Mouse (Mus musculus) CH12F3 (cell line): ENCODE measurements around the gene Prpf31.
"Not testable (repeated sequence)": the region's sequence is repeated elsewhere in the genome, so short reads cannot be mapped to it uniquely, and the experiment has no call there.

Experiments
- in situ Hi-C: fragments of 300-500 bp; cut with MboI; formaldehyde crosslinking; loops from 2 replicates; pipeline ENCODE4 v1.14.3; 2020; ENCODE audit warnings: low sequenced_read_pairs

Prpf31 gene

DNA sequence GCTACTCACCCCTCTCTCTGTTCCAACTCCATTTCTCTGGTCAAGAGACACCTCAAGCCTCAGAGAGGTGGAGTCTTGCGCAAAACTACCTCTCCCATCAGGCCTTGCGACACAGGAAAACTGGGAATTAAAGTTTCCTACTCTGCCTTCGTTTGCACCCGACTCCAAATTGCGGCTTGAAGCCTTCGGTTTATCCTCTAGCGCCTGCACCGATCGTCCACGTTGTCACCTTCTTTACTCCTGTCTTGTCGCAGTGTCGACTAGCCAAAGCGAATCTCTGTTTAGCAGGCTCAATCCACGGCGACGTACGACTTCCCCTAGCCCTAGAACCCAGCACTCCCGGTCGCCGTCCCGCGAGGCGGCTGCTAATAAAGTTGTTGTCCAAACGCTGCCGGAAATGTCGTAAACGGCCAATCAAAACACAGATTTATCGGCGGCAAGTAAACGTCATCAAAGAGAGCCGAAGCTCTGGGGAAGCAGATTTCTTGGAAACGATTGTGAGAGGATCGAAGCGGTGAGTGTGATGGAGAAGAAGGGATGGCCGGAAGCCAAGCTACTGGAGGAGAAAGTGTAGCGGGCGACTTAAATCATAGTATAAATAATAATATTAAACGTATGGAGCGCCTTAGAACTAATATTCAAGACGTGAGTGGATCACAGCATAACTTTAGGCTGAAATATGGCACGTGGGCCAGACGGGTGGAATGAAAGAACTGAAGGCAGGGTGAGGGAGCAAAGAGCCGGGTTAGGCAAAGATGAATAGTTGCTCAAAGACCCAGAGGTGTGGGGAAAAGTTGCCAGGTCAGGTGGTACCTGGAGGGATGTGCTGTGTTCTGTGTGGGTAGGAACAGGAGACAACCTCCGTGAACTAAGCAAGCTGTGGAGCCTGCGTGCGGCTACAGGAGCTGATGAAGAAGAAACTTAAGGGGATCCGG is at the start of gene Prpf31, which contains the start of gene Tfpt:
Gene Prpf31 (plus strand): TSS at position 443 of the 935 bp plus-strand sequence.
Gene Tfpt (minus strand): TSS at position 387 of the 935 bp plus-strand sequence.
- in situ Hi-C loops = no loop called here

DNA sequence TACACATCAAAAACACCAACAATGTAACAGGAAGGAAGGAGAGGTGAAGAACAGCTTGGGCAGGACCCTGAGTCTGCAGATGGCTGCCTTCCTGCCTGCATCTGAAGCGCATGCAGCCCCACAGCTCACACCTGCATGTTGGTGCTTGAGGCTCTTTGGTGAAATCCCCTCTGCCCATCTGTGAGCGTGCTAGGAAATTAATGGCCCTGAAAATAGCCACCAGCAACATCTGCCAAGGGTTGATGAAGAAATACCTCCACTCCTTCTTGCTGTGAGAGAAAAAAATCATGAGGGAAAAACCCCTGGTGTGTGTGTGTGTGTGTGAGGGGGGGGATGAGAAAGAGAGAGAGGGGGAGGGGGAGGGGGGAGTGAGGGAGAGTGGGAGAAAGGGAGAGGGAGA is 49.8 kb upstream of the Prpf31 start:
- in situ Hi-C loops = no loop called here

DNA sequence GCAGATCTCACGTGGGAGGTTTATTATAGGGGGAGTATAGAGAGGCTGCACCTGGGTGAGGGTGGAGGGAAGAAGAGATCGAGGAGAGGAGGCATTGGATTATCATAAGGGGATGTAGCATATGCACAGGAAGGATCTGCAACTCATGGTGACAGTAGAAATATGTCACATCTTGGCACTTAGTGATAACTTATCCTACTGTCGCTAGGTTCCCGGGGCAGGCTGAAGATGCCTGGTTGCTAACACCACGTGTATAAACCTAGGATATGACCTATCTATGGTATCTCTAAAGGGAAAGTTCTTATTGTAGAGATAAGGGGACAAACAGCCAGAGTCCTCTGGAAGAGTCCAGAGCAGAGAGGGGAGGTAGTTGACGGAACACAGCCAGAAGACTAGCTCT is 44.0 kb upstream of the Prpf31 start:
- in situ Hi-C loops = no loop called here

DNA sequence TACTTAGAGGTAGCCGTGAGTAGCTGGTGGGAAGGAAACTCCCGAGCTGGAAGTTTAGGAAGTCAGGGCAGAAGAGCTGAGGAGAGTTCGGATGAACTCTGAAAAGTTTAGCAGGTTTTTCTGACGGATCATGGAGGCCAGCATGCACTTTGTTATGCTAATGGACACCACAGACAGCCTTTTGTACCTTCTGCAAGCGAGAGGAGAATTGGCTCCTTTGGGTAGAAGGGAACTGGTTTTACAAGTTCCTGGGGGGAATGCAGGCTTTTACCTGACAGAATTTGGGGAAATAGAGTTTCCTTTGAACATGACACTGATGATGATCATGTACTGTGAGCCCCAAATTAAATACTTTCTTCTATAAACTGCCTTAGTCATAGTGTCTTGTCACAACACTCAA is 43.5 kb upstream of the Prpf31 start:
- in situ Hi-C loops = no loop called here

DNA sequence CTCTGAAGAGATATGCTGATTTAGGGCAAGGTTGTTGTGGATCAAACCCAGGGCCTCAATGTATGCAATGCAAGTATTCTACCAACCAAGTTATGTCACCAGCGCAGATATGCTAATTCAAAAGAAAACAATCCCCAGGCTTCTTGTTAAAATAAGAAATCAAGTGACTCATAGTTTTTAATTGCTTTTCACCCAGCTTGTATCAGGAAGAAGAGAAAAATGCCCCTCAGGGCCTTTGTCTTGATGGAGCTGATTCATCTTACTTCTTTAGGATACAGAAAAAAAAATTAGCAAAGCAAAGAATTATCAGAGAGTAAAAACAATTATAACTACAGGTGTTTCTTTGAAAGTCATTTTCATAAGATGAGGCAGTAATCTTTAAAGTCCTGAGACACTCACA is 42.5 kb upstream of the Prpf31 start:
- in situ Hi-C loops = no loop called here

DNA sequence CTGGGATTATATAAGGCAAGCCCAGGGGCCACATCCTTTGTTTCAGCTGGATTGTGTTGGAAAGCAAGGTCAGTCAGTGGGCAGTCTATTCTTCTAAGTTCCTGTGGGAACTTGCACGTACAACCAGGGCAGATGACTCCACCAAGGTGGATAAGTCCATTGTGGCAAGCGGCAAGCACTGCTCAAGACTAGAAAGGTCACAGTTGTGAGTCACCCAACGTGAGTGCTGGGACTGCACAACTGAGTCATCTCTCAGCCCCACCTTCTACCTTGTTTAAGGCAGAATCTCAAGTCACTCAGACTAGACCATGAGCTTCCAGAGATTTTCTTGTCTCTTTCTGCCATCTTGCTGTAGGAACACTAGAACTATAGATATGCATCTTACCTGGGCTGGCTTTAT is 39.2 kb upstream of the Prpf31 start:
- in situ Hi-C loops = no loop called here

DNA sequence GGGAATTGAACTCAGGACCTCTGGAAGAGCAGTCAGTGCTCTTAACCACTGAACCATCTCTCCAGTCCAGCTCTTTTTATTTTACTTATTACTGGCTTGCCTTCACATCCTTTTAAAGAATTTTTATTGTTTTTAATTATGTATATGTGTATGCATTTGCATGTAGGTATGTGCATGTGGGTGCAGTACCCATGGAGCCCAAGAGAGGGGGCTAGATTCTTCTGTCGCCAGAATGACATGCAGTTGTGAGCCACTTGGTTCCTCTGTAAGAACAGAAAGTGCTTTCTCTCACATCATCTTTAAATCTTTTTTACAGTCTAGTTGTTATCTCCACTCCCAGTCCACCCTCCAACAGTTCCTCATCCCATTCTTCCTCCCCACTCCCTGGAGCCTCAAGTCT is 38.3 kb upstream of the Prpf31 start:
- in situ Hi-C loops = no loop called here

DNA sequence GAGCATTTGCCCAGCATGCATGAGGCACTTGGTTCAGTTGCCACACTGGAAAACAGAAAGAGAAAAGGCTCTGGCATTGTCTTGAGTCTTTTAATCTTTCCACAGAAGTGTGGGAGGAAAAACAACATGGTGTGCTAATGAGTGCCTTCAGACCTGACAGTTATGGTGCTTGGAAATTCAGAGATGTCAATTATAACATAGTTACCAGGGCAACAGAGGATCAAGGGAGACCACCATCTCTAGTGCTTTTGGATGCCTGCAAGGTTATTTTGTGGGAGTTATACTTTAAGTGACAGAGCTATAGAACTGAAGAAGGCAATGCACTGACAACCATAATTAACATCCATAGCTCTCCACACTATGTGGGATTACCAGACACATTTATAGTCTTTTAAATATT is 35.9 kb upstream of the Prpf31 start:
- in situ Hi-C loops = no loop called here

DNA sequence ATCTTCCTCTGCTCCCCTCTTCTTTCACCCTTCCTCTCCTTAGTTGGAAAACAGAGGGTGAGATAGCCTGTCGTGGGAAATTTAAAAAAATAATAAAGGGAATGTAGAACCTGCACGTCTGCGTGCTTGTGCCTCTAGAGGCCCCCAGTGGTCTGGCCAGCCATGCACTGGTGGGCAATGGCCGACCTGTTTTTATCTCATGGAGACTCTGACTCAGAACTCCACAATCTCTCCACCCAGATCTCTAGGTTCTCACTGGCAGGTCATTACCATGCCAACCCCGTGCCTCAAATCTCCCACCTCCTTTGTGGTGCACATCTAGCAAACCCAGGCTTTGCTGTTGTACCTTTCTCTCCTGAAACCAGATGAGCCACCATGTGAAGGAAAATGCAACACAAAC is 35.1 kb upstream of the Prpf31 start:
- in situ Hi-C loops = no loop called here

DNA sequence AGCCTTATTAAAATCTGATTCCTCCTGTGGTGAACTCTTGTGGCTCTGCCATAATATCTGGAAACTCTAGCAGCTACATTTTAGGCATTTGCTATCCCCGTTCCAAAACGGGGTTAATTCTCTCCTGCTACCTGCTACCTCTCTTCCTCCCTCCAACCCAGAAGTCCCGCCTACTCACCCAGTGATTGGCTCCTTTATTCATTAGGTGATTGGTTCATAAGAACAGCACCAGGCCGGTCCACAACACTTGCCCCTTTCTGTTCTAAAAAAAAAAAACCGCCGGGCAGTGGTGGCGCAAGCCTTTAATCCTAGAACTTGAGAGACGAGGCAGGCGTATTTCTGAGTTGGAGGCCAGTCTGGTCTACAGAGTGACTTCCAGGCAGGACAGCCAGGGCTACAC is 34.6 kb upstream of the Prpf31 start:
- in situ Hi-C loops = no loop called here

DNA sequence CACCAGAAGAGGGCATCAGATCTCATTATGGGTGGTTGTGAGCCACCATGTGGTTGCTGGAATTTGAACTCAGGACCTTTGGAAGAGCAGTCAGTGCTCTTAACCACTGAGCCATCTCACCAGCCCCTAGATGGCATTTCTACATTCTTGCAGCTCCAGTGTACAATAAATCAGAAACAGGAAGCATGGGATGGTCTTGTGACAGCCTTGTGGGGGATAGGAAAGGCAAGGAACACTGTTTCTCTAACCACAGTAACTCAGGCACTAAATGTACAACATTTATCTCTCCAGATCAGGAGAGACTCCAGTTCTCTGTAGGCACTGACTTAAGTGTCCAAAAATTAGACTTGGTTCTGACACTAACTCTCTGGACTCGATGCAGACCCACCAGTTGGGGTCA is 32.0 kb upstream of the Prpf31 start:
- in situ Hi-C loops = not testable (repeated sequence)

DNA sequence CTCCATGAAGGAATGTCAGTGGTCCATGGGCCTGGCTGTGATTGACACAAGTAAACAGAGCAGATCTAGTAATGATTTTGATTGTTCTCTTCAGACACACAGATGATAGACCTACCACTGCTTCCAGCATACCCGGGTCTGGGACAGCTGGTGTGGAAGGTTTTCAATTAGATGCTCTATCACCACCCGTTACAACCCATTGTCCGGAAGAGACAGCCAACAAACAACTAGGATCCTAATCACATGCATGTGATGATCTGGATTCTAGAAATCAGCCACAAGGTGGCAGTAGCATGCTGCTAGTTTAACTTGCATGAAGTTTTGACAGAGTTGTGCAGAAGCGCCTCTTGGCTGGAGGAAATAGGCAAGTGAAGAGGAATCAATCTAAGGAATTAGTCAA is 28.7 kb upstream of the Prpf31 start:
- in situ Hi-C loops = no loop called here

DNA sequence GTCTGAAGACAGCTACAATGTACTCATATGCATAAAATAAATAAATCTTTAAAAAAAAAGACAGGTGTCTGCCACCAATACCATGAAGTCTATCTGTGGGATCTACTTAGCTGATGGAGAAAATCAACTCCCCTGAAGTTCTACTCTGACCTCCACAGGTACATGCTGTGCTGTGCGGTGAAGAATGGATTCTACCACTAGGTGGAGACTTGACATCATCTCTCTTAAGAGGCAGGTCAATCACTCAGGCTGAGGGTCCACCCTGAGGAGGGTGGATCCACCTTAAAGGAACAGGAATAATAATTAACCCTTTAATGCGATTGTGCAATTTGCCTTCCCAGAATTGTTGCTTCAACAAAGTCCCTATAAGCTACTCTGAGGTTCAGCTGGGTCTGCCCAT is 23.0 kb upstream of the Prpf31 start:
- in situ Hi-C loops = no loop called here

DNA sequence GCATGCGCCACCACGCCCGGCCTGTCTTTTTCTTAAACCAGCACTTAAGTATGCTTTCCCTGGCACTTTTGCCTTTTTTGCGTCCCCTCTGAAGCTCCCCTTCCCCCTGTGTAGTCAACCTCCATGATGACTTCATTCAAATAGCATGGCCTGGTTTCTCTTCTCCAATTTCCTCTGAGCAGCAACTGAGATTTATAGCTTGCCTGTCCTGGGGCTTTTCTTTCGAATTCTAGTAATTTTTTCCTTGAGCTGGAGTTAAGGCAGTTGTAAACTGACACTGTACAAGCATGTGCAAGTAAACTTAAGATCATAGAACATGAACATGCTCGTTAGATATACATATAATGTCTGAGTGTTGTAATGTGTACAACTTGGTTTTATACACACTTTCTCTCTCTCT is 22.4 kb upstream of the Prpf31 start:
- in situ Hi-C loops = no loop called here

DNA sequence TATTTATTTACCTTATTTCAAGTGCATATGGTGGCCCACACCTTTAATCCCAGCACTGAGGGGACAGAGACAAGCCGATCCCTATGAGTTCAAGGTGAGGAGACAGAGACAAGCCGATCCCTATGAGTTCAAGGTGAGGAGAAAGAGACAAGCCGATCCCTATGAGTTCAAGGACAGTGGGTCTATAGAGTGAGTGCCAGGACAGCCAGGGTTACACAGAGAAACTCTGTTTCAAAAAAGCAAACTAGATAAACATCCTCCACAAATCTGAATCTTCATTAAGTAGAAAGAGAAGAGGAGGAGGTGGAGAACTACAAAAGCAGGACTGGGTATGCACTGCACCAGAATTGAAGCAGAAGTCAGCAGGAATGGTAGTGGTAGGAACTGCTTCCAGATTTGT is 21.1 kb upstream of the Prpf31 start:
- in situ Hi-C loops = no loop called here

DNA sequence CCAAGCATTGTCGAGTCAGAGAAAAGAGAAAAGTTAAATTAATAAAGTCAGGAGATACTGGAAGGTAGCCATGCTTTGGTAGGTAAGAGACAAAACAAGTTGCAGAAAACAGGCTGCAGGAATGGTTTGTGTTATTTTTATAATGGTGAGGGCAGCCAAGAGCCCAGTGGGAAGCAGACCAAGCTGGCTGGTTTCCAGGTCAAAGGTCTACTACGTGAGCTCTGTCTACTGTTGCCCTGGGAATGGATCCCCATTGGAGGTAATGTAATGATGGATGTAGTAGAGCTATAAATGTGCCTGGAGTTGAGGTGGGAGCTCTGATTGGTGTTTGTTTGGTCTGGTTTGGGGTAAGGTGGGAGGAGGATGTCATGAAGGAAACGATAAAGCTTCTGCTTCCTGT is 20.7 kb upstream of the Prpf31 start:
- in situ Hi-C loops = no loop called here

DNA sequence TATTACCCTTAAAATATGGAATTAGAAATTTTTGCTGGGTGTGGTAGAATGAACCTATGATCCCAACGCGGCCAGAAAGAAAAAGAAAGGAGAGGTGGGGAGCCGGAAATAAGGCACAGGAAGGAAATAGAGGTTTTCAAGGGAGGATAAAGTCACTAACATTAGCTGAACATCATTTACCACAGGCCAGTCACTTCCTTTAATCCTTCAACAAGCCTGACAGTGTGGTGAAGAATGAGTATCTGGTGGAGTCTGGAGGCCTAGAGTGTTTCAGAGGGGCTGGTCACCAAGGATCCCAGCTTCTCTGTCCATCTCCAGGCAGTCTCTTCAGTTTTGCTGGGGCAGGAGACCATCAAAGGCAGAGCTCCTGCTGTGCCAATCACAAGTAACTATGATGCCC is 19.3 kb upstream of the Prpf31 start:
- in situ Hi-C loops = no loop called here

DNA sequence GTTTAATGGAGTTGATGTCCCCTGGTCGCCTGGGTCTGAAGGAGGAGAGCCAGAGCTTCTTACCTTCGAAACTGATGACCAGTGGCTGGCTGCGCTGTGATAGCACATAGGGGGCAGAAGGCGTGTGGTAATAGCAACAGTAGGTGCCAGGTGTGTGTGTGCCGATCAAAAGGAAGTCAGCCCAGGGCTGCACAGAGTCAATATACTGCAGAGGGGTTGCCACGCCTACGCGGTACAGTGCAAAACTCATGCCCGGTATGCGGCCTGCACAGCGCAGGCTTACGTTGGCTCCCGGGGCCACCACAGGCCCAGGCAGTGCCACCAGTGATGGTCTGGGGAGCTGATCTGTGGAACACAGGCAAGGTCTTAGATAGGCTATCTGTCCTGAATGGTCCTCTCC is 18.8 kb upstream of the Prpf31 start:
- in situ Hi-C loops = no loop called here

DNA sequence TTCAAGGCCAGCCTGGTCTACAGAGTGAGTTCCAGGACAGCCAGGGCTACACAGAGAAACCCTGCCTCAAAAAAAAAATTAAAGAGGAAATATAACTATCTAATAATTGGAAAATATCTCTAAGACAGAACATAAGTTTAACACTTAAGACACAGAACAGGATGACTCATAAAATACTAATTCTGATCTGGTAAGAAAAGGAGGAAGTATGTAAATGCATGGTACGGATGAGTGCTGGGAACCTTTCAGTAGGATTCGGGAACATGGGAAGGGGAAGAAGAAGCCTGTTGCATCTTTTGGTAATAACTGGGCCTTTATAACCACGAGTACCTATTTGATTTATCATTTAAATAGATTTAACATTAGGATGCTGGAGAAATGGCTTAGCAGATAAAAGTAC is 15.8 kb upstream of the Prpf31 start:
- in situ Hi-C loops = no loop called here

DNA sequence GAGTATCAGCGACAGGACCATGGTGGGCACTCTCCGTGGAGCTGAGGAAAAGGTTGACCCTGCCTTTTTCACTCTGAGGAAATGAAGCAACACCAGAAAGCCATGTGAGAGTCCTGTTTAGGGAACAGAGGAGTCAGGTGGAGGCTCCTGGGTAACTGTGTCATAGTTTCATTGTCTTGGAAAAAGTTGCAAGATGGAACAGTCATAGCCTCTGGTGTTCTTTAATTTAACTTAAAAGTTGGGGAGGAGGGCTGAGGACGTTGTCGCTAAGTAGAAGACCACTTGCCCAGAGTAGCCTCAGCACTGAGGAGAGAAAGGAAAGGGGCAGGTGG is 13.8 kb upstream of the Prpf31 start, which contains the start of gene Oscar:
Gene Oscar (minus strand): TSS at position 101 of the 332 bp plus-strand sequence.
- in situ Hi-C loops = no loop called here

DNA sequence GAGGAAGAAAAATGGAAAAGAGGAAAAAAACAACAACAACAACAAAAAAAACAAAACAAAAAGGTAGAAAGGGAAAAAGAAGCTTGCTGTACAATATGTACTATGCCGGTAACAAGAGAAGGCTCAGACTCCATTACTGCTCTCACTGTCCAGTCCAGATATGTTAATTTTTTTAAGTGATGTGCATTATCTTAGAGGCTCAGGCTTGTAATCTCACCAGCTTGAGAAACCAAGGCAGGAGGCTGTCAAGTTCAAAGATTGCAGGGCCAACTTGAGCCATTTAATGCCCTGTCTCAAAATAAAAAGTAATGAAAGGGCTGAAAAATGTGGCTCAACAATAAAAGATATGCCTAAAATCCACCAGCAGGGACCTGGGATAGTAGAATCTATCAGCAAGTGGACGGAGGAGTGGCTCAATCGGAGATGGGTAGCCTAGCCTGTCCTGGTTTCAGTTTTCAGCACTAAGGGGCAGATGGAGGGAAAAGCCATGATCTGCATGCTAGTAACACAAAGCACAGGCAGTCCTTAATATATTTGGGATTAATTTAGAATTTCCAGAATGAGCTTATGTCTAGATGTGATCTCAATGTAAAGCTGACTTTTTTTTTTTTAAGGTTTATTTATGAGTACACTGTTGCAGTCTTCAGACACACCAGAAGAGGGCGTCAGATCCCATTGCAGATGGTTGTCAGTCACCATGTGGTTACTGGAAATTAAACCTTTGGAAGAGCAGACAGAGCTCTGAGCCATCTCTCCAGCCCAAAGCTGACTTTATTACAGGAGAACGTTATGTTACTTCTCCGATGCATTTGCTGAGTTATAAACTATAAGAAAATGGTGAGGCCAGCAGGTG is 13.2 kb upstream of the Prpf31 start:
- in situ Hi-C loops = no loop called here
